Mouse (Mus musculus) kidney, embryonic 15.5 days (tissue): ENCODE measurements around the gene Metrnl. TPM values are rescaled to one million over a fixed set of nuclear protein-coding genes. Genes with fewer than 3 reads are reported as not detected.

Source experiments
- ATAC-seq: fragments of 200-750 bp; cut with Nextera tagmentation; replicated peaks from 2 replicates; pipeline ENCODE4 v1.8.0; 2017; ENCODE audit warnings: moderate TSS enrichment; ENCODE audit not compliant: low FRiP score
- H3K27ac ChIP-seq: fragments of 300-500 bp; sonication (generic); 2 replicates; pipeline ENCODE4 v1.5.1; 2015; ENCODE audit warnings: mild to moderate bottlenecking, inconsistent platforms
- H3K27me3 ChIP-seq: fragments of 300-500 bp; sonication (generic); 2 replicates; pipeline ENCODE4 v1.6.1; 2015; ENCODE audit warnings: inconsistent platforms
- H3K36me3 ChIP-seq: fragments of 300-500 bp; sonication (generic); 2 replicates; pipeline ENCODE4 v1.6.1; 2015; ENCODE audit warnings: inconsistent platforms
- H3K4me1 ChIP-seq: fragments of 300-500 bp; sonication (generic); 2 replicates; pipeline ENCODE4 v1.6.1; 2015; ENCODE audit warnings: inconsistent platforms
- H3K4me2 ChIP-seq: fragments of 300-500 bp; sonication (generic); 2 replicates; pipeline ENCODE4 v1.6.1; 2015; ENCODE audit warnings: moderate library complexity, mild to moderate bottlenecking, inconsistent platforms
- H3K4me3 ChIP-seq: fragments of 300-500 bp; sonication (generic); replicated peaks from 2 replicates; pipeline ENCODE4 v1.5.1; 2015; ENCODE audit warnings: mild to moderate bottlenecking, inconsistent platforms
- H3K9ac ChIP-seq: fragments of 300-500 bp; sonication (generic); 2 replicates; pipeline ENCODE4 v1.6.1; 2015; ENCODE audit warnings: mild to moderate bottlenecking, inconsistent platforms
- H3K9me3 ChIP-seq: fragments of 300-500 bp; sonication (generic); replicated peaks from 2 replicates; pipeline ENCODE4 v1.6.1; 2016; ENCODE audit warnings: inconsistent platforms
- WGBS: fragments of 180-500 bp; shearing (Covaris S2); methylation state at CpG from one replicate; pipeline ENCODE4 v1.1.7; 2015; ENCODE audit warnings: mixed read lengths; 5-methylcytosine and 5-hydroxymethylcytosine counted together
- polyA plus RNA-seq: library from polyadenylated mRNA; unstranded; fragments of >200 nt; fragmentation: Nextera tagmentation; extraction: Ambion mirVana; gene quantifications from 2 replicates; pipeline ENCODE4 v1.2.1, GENCODE M21; 2015

Gene Metrnl
- polyA plus RNA-seq, 1 experiment from 2014 or later = 24.2 TPM

DNA sequence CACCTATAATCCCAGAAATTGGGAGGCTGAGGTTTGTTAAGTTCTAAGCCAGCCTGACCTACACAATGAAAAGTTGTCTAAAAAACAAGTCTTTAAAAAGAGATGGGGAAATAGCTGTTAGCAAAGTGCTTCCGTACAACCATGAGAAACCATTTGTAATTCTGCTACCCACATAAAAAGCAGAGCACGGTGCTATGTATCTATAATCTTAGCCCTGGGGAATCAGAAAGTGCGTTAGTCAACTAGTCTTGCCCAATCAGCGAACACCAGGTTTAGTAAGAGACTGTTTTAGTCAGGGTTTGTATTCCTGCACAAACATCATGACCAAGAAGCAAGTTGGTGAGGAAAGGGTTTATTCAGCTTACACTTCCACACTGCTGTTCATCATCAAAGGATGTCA is 33.8 kb upstream of the Metrnl start:
- no peaks in the 10 kb centered on the region for H3K27me3 ChIP-seq
- H3K9me3 ChIP-seq = no peaks in the 10 kb centered on the region
- H3K4me3 ChIP-seq = no peak overlapping the region
- no peak overlapping the region for H3K9ac ChIP-seq
- no peak for ATAC-seq
- H3K4me2 ChIP-seq = no peak overlapping the region
- peaks cover 17% of the 10 kb centered on the region; the same call in 1 of the 2 replicates for H3K36me3 ChIP-seq
- H3K27ac ChIP-seq = no peak overlapping the region
- 94% methylated on average over 4 of the region's 4 CpGs for WGBS
- H3K4me1 ChIP-seq = peaks cover 3% of the 10 kb centered on the region

DNA sequence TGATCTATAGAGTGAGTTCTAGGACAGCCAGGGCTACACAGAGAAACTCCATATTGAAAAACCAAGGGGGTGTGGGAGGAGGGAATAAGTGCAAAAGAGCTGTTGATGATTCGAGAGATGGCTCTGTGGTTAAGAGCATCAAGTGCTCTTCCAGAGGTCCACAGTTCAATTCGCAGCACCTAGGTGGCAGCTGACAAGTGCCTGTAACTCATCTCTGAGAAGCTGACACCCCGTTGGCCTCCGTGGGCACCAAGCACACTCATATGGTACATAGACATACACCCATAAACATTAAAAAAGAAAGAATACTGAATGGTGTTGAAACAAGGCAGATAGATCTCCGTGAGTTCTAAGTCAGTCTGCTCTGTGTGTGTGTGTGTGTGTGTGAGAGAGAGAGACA is 32.6 kb upstream of the Metrnl start:
- Histone ChIP-seq H3K9me3 (no peaks in the 10 kb centered on the region), H3K4me3 (no peak overlapping the region), H3K4me2 (no peak overlapping the region), H3K9ac (no peak overlapping the region), H3K4me1 (peaks cover 8% of the 10 kb centered on the region), H3K27me3 (no peaks in the 10 kb centered on the region), H3K27ac (no peak overlapping the region), H3K36me3 (peaks cover 17% of the 10 kb centered on the region; the same call in 1 of the 2 replicates)
- no peak for ATAC-seq
- 91% methylated on average over 5 of the region's 5 CpGs for WGBS

GRCm38 (mm10) chr11:121670926-121671325 is 30.4 kb upstream of the Metrnl start:
- 90% methylated on average over 5 of the region's 5 CpGs for WGBS
- H3K4me3 ChIP-seq = no peak overlapping the region
- no peak overlapping the region for H3K9ac ChIP-seq
- no peak for ATAC-seq
- peaks cover 8% of the 10 kb centered on the region; the same call in 1 of the 2 replicates for H3K36me3 ChIP-seq
- no peaks in the 10 kb centered on the region for H3K9me3 ChIP-seq
- H3K27me3 ChIP-seq = no peaks in the 10 kb centered on the region
- H3K4me1 ChIP-seq = peaks cover 9% of the 10 kb centered on the region
- H3K27ac ChIP-seq = no peak overlapping the region
- H3K4me2 ChIP-seq = no peak overlapping the region

GRCm38 (mm10) chr11:121672312-121672989 is 28.9 kb upstream of the Metrnl start:
- ATAC-seq = peak; percentile 47
- peak overlapping the region; percentile 82 for H3K9ac ChIP-seq
- WGBS = 2% methylated on average over 22 of the region's 22 CpGs
- H3K27ac ChIP-seq = peak overlapping the region; percentile 97
- H3K36me3 ChIP-seq = peaks cover 8% of the 10 kb centered on the region; the same call in 1 of the 2 replicates
- no peaks in the 10 kb centered on the region for H3K9me3 ChIP-seq
- peak overlapping the region; percentile 87 for H3K4me2 ChIP-seq
- no peaks in the 10 kb centered on the region for H3K27me3 ChIP-seq
- peaks cover 9% of the 10 kb centered on the region for H3K4me1 ChIP-seq
- peak overlapping the region; percentile 79 for H3K4me3 ChIP-seq

GRCm38 (mm10) chr11:121672990-121673572 is 28.3 kb upstream of the Metrnl start, which contains the start of gene B3gntl1:
Gene B3gntl1 (minus strand): TSS chr11:121673153.
- H3K9me3 ChIP-seq = no peaks in the 10 kb centered on the region
- H3K27ac ChIP-seq = peak within 1 kb of the TSS; percentile 97
- peak within 1 kb of the TSS; percentile 87 for H3K4me2 ChIP-seq
- WGBS = under 1% methylated on average over 45 of the region's 46 CpGs
- peak; percentile 100 for ATAC-seq
- H3K9ac ChIP-seq = peak within 1 kb of the TSS; percentile 82
- H3K36me3 ChIP-seq = peaks cover 8% of the 10 kb centered on the region; the same call in 1 of the 2 replicates
- peaks cover 9% of the 10 kb centered on the region for H3K4me1 ChIP-seq
- H3K4me3 ChIP-seq = peak within 1 kb of the TSS; percentile 79
- no peaks in the 10 kb centered on the region for H3K27me3 ChIP-seq

- Histone ChIP-seq H3K4me2 (peak overlapping the region; percentile 87), H3K27ac (peak overlapping the region; percentile 97), H3K4me3 (peak overlapping the region; percentile 79), H3K9me3 (no peaks in the 10 kb centered on the region), H3K9ac (peak overlapping the region; percentile 82), H3K36me3 (peaks cover 4% of the 10 kb centered on the region; the same call in 1 of the 2 replicates), H3K4me1 (peaks cover 9% of the 10 kb centered on the region), H3K27me3 (no peaks in the 10 kb centered on the region)
- WGBS = 69% methylated on average over 7 of the region's 7 CpGs
- ATAC-seq = peak; percentile 9; the same call in 1 of the 2 replicates
Observed at GRCm38 (mm10) chr11:121673629-121674028, 27.7 kb upstream of the Metrnl start.

- peaks cover 9% of the 10 kb centered on the region for H3K4me1 ChIP-seq
- no peaks in the 10 kb centered on the region for H3K9me3 ChIP-seq
- ATAC-seq = no peak
- no peak overlapping the region for H3K4me2 ChIP-seq
- no peak overlapping the region for H3K4me3 ChIP-seq
- H3K27me3 ChIP-seq = no peaks in the 10 kb centered on the region
- H3K9ac ChIP-seq = no peak overlapping the region
- WGBS = 88% methylated on average over 2 of the region's 2 CpGs
- no peak overlapping the region for H3K27ac ChIP-seq
- H3K36me3 ChIP-seq = no peaks in the 10 kb centered on the region
Observed at GRCm38 (mm10) chr11:121676836-121677235, 24.5 kb upstream of the Metrnl start.

DNA sequence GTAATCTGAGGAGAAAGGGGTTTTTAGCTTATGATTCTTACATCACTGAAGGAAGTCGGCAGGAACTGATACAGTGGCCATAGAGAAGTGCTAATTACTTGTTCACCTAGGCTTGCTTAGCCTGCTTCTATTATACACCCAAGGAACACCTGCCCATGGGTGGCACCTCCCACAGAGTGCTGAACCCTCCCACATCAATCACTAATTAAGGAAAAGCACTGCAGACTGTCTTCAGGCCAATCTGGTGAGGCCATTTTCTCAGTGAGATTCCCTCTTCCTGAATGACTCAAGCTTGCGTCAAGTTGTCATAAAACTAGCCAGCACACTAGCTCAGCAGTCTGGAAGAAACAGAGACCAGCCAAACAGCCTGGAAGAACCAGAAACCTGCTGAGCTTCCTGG is 21.8 kb upstream of the Metrnl start:
- Histone ChIP-seq H3K4me1 (peaks cover 4% of the 10 kb centered on the region), H3K27ac (no peak overlapping the region), H3K9me3 (no peaks in the 10 kb centered on the region), H3K36me3 (no peaks in the 10 kb centered on the region), H3K27me3 (no peaks in the 10 kb centered on the region), H3K9ac (no peak overlapping the region), H3K4me3 (no peak overlapping the region), H3K4me2 (no peak overlapping the region)
- WGBS = 76% methylated on average over 2 of the region's 2 CpGs
- no peak for ATAC-seq

DNA sequence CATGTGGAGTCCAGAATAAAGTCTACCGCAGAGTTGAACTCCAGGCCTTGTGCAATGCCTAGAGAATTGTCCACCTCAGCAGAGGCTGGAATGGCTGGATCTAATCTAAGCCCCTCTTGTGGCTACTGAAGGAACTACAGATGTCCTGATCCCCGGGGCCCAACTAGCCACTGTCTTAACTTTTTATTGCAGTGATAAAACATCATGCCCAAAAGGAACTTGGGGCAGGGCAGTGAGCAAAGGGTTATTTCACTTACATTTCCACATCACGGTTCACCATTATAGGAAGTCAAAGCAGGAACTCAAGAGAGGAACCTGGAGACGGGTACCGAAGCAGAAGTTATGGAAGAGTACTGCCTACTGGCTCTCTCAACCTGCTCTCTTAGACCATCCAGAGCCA is 20.6 kb upstream of the Metrnl start:
- Histone ChIP-seq H3K36me3 (no peaks in the 10 kb centered on the region), H3K4me3 (no peak overlapping the region), H3K27ac (no peak overlapping the region), H3K27me3 (no peaks in the 10 kb centered on the region), H3K4me1 (peaks cover 8% of the 10 kb centered on the region), H3K9me3 (no peaks in the 10 kb centered on the region), H3K4me2 (no peak overlapping the region), H3K9ac (no peak overlapping the region)
- no peak for ATAC-seq
- 71% methylated on average over 5 of the region's 5 CpGs for WGBS

- Histone ChIP-seq H3K27me3 (no peaks in the 10 kb centered on the region), H3K4me3 (no peak overlapping the region), H3K36me3 (no peaks in the 10 kb centered on the region), H3K4me2 (no peak overlapping the region), H3K27ac (no peak overlapping the region), H3K9ac (no peak overlapping the region), H3K9me3 (no peaks in the 10 kb centered on the region), H3K4me1 (peaks cover 22% of the 10 kb centered on the region)
- WGBS = 37% methylated on average over 3 of the region's 3 CpGs
- no peak for ATAC-seq
Observed at GRCm38 (mm10) chr11:121683243-121683642, 18.1 kb upstream of the Metrnl start.

DNA sequence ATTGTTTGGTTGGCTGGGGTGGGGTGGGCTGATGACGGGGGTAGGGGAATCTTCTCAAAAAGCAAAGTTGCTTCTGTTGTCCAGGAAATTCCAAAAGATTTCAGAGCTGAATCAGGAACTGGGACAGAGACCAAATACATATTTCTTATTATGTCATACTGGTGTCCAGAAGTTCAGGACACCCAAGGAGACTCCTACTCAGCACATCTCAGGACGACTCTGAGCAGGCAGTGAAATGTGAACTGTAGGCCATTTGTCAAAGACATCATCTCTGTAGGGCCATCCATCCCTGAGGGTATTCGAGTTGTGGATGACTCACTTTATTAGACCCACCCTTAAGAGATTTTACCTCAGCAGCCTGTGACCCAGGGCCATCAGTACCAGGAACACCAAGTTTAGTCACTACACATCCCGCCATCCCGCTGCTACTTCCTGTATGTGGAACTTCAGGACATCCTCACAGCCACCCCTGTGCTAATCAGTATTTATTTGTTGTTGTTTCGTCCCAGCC is 15.8 kb upstream of the Metrnl start:
- 56% methylated on average over 6 of the region's 6 CpGs for WGBS
- no peaks in the 10 kb centered on the region for H3K9me3 ChIP-seq
- H3K9ac ChIP-seq = no peak overlapping the region
- no peaks in the 10 kb centered on the region for H3K36me3 ChIP-seq
- peaks cover 22% of the 10 kb centered on the region for H3K4me1 ChIP-seq
- H3K27ac ChIP-seq = peak overlapping the region; percentile 64; the same call in 1 of the 2 replicates
- H3K4me2 ChIP-seq = no peak overlapping the region
- no peaks in the 10 kb centered on the region for H3K27me3 ChIP-seq
- ATAC-seq = peak; percentile 48; the same call in 1 of the 2 replicates
- H3K4me3 ChIP-seq = no peak overlapping the region

DNA sequence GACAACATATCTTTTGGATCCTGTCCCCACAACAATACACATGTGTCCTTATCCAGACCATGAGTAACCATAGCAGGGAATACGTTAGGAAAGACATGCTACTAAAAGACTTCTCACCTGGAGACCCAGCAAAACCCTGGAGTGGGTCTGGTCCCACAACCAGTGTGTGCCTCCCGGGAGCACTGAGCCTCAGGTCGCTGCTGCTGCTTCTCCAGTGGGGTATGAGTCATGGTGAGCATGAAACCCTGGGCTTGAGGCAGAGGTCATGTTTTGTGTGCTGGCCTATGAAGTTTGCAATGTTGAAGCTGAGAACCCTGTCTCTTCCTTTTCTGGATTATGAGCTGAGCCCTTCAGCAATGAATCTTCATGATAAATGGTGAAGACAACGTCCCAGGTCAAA is 15.3 kb upstream of the Metrnl start:
- Histone ChIP-seq H3K27ac (peak overlapping the region; percentile 64), H3K4me1 (peaks cover 22% of the 10 kb centered on the region), H3K27me3 (no peaks in the 10 kb centered on the region), H3K4me2 (no peak overlapping the region), H3K36me3 (no peaks in the 10 kb centered on the region), H3K4me3 (no peak overlapping the region), H3K9me3 (no peaks in the 10 kb centered on the region), H3K9ac (no peak overlapping the region)
- 61% methylated on average over 4 of the region's 4 CpGs for WGBS
- no peak for ATAC-seq
